Mouse (Mus musculus) thymus, postnatal 10 days (tissue): ENCODE measurements at regions not wholly inside any gene's neighbourhood (a gene's known extent, or its start where the extent isn't known, plus 50 kb on each side); places are given as distances from the start of the nearest gene placed in this dataset.

Experiments used
- DNase-seq, 2 experiments: peaks; one replicate each; pipeline ENCODE4 v3.0.0; 2021; ENCODE audit warnings: low spot score in 2 of 2

- no peak for DNase-seq
Observed at GRCm38 (mm10) chr19:32881443-32881842, 124.1 kb downstream of the Pten start.

GRCm38 (mm10) chr19:32884279-32884678, 127.0 kb downstream of the Pten start:
- no peak for DNase-seq

GRCm38 (mm10) chr19:32885481-32886131, 128.3 kb downstream of the Pten start:
- DNase-seq = no peak

DNA sequence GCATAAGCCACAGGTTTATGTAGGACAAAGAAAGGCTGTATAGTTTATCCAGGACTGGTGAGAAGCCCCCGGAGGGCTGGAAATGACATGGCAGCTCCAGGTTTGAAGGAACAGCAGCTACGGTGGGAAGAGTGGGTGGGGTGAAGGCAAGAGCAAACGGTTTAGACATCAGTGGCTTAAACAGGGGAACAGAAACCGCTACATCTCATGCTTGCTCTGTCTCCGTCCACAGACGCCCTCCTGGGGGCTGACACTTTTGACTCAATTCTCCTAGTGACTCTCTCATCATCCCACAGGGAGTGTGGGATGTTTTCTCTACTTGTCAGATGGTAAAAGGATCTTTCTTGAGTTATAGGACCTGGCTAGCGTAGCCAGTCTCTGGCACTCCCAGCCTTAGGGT, 129.9 kb downstream of the Pten start:
- no peak for DNase-seq

GRCm38 (mm10) chr19:32888616-32889305, 131.5 kb downstream of the Pten start:
- no peak for DNase-seq

GRCm38 (mm10) chr19:32890801-32891200, 133.5 kb downstream of the Pten start:
- no peak for DNase-seq

DNA sequence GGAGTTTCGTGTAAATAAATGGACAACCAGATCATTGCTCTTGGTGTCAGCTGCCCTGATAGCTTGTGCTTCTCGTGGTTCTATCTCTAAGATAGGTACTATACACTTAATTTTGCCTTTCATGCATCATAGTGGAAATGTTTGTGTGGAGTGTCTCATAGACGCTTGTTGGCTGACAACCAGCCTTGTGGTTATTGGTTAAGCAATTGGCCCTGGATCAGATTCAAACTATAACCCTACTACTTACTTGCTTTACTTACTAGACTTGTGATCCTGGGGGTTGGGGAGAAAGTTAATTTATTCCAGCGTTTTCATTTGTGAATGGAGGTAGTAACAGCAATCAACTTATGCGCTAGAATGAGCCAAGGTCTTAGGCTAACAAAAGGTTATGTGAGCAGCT, 135.2 kb downstream of the Pten start:
- no peak for DNase-seq

DNA sequence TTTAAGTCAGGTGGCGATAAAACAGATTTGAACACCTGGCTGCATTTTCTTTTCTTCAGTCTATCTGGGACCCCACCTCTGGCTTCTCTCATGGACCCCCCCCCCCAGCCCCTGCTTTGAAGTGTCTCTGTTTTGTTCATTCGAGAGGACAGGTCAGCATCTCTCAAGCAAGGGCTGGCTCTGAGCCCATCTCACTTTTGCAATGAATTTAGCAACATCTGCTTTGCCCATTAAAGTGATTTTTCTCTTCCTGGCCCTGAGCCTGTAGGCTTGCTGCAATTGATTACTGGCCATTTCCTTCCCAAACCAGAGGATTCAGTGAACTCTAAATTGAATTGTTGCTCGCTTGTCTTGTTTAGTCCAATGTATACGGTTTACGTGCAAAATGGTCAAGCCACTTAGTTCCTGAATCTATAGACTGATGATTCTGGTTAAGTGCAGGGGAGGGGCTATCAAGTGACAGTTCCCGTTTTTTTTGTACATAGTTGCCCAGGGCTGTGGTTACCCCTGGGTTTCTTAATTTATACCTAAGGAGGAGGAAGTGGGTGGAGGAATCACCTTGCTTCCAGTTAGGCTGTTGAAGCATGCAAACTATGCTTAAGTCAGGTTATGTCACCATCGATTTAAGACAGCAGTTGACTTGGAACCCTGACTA, 146.3 kb downstream of the Pten start:
- no peak for DNase-seq

GRCm38 (mm10) chr19:32904517-32904916, 147.2 kb downstream of the Pten start:
- DNase-seq = no peak

DNA sequence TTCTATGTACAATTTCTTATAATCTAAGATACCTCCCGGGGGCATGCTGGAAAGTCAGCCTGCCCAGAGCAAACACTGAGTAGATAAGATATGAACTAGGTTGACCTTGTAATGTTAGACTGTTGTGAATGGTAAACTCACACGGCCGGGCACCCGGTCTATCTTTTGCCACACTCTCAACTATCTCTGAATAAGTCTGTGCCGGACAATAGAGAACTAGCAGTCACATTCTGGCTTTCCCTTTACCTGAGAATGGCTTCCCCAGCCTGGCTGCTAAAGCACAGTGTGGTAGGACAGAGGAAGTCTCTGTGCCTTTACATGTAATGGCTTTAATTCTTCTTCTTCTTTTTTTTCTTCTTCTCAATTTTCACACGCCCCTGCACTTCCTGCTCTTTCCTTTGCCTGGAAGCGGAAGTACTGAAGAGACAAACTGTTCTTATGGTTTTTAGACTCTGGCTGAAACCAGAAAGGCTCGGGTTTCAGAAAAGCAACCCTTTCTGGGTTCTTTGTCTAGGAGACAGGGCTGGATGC, 148.7 kb downstream of the Pten start:
- peak in 1 of 2 experiments; percentile 33 for DNase-seq

GRCm38 (mm10) chr19:32906820-32907219, 149.5 kb downstream of the Pten start:
- DNase-seq = no peak

- DNase-seq = no peak
Observed at GRCm38 (mm10) chr19:32910050-32910462, 152.8 kb downstream of the Pten start.

- DNase-seq = no peak
Observed at GRCm38 (mm10) chr19:32912323-32912722, 155.0 kb downstream of the Pten start.

DNA sequence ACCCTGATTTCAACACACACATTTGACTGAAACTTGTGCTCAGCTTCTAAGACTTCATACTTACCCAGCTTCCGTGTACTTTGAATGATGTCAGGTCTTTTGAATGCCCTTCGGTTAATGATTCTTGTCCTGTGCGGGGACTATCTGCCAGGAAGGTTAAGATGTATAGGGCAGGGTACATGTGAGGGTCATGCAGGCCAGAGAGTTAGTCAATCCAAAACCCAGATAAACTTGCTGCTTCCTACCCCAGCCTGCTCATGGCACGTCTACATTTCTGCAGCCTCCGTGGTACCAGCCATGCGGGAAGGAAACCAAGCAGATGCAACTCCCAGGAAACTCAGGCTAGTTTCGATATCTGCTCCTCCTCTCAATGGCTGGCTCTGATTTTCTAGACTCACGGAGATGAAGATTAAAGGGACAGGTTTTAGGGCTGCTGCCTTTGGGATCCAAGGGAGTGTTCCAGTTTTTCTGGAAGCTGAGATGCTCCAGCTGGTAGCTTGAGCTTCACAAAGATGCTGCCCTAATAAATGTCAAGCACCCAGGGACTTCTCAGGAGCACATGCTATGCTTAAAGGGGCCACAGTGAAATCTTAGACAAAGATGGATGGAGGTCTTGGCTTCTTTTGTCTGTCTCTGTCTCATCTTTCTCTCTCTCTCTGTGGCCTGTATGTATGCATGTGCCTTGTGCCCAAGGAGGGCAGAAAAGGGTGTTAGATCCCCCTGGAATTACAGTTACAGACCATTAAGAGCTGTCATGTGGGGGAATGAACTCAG, 159.4 kb downstream of the Pten start:
- DNase-seq = no peak

DNA sequence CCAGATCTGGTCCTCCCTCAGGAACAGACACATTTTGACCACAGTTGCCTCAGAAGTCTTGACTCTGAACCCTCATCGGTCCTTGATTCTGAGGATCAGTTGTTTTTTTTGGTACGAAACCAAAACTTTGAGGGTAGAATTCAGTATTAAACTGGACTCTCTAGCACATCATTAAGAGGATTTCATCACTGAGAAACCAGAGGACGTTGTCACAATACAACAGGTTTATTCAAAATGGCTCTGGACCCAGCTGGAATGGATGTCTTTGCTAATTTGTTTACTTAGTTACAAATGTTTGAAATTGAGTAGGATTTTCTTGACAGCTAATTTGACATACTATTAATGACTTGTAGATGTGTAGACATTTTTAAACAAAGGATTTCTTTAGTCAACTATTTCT, 163.7 kb downstream of the Pten start:
- no peak for DNase-seq

- DNase-seq = no peak
Observed at GRCm38 (mm10) chr19:32923911-32924310, 166.6 kb downstream of the Pten start.

DNA sequence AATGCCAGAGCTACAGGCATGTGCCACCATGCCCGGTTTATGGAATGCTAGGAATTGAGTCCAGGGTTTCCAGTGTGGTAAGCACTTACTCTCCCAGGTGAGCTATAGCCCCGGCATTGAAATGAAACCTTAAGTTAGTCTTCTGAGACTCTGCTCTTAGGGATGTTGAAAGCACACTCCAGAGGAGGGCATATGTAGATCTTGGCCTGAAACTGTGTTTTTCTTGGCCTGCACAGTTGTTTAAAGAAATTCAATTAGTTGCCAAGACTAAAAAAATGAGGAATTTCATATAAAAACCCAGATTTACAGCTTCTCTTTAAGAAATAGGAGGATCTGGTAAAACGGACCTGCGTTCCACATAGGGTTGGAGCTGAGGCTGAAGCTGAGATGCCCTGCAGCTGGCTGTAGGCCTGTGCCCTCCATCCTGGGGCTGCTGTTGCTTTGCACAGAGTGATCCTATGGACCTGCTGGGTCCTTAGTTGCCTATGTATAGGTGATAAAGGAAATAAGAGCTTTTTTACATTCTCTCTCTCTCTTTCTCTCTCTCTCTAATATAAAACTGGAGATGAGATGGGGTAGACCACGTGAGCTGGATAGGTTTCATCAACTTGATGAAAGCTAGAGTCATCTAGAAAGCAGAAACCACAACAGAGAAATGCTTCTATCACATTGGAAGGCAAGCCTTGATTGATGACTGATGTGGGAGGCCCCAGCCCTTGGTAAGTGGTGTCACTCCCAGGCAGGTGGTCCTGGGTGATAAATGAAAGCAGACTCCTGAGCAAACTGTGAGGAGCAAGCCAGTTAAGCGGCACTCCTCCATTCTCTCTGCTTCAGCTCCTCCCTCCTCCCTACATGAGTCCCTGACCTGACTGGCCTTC, 168.6 kb downstream of the Pten start:
- DNase-seq = no peak

DNA sequence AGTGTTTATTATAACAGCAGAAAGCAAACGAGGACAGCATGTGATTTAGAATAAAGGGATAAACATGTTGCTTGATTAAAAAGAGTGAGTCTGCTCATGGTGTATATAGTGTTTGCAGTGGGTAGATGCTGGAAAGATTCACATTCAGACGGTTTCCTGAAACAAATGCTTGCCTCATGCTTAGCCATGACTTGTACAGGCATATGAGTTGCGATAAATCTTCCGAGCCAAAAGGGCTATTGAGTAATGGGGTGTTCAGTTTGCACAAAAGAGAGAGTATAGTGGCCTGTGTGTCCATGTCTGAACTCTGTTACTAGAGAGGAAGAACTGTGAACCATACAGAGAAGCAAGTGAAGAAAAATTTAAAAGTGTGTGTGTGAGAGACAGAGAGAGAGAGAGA, 169.3 kb downstream of the Pten start:
- DNase-seq = no peak

DNA sequence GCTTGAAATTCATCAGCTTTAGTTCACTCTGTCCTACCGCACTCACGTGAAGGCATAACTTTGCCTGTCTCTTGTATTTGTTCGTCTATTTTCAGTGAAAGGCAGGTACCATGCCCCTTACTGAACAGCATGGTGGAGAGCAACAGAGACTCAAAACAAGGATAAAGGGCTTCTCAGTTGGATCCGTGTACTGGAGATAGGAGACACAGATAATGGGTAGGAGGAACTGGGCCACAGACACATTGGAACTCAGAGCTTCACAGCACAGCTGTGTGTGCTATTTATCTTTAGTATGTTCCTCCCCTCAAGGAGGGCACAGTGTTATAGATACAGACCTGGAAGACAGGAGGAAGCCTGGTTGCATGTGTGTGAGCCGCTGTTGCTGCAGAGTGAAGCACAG, 176.4 kb downstream of the Pten start:
- no peak for DNase-seq

GRCm38 (mm10) chr19:32935638-32936037, 178.3 kb downstream of the Pten start:
- peak in 1 of 2 experiments; percentile 16 for DNase-seq

DNA sequence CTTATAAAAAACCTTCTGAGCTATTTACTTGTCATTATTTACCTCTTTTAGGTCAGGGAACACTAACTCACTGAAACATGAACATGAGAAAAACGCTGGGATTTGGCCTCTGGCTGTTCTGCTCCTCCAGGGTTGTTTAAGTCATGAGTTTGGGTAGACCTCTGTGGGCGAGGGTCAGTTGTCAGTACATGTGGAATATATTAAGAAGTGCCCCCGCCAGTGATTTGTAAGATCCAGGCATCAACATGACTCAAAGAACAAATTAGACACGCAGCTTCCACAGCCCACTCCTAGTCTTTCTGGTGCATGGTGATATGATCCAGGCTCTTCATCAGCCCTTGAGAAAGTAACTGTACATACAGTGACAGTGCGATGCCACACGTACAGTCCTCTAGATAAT, 180.3 kb downstream of the Pten start:
- no peak for DNase-seq
